Mouse (Mus musculus) olfactory bulb, adult 2 months (tissue): ENCODE results near the gene Abcb6. TPM values are rescaled to one million over a fixed set of nuclear protein-coding genes. Genes with fewer than 3 reads are reported as not detected.
A peak's percentile ranks its signal among the peaks of the same experiment; 100 is the strongest.

Source experiments
- H3K27ac ChIP-seq: fragments of 200-500 bp; 2 replicates; pipeline ENCODE4 v1.5.1; 2012; ENCODE audit warnings: low read depth, low read length; ENCODE audit not compliant: insufficient read depth
- H3K4me1 ChIP-seq: fragments of 200-500 bp; 2 replicates; pipeline ENCODE4 v1.6.1; 2012; ENCODE audit warnings: low read length; ENCODE audit not compliant: control insufficient read depth, insufficient read depth
- H3K4me3 ChIP-seq: fragments of 200-500 bp; 2 replicates; pipeline ENCODE4 v1.5.1; 2012; ENCODE audit warnings: mild to moderate bottlenecking, low read depth, low read length, moderate library complexity; ENCODE audit not compliant: insufficient read depth
- CTCF ChIP-seq: fragments of 200-500 bp; IDR thresholded peaks from 2 replicates; pipeline ENCODE4 v1.5.1; 2012; ENCODE audit warnings: low read depth, mild to moderate bottlenecking, low read length, moderate library complexity; ENCODE audit not compliant: insufficient read depth
- POLR2A ChIP-seq: fragments of 200-500 bp; IDR thresholded peaks from 2 replicates; pipeline ENCODE4 v1.6.1; 2012; ENCODE audit warnings: mild to moderate bottlenecking, low read depth, low read length, moderate library complexity; ENCODE audit not compliant: insufficient read depth
- WGBS: fragments of 180-500 bp; shearing (Covaris S2); methylation state at CpG from one replicate; pipeline ENCODE4 v1.1.7; 2018; 5-methylcytosine and 5-hydroxymethylcytosine counted together
- polyA plus RNA-seq: library from polyadenylated mRNA; stranded (reverse); fragments of >200 nt; gene quantifications from 2 replicates; pipeline ENCODE4 v1.2.4, GENCODE M21; 2012; ENCODE audit warnings: low replicate concordance; ENCODE audit not compliant: missing spikeins, insufficient read depth, insufficient read length

Gene Abcb6
- polyA plus RNA-seq, 1 experiment = not detected

GRCm38 (mm10) chr1:75218227-75219001 is 38.2 kb upstream of the Abcb6 start:
- H3K4me1 ChIP-seq = peaks cover 28% of the 10 kb centered on the region
- peak overlapping the region; percentile 31; the same call in 1 of the 2 replicates for H3K27ac ChIP-seq
- H3K4me3 ChIP-seq = peak overlapping the region; percentile 65
- TF ChIP-seq CTCF (no peak), POLR2A (0 out of 2 replicates have a peak, but pooled peaks have one; percentile 18)
- 2% methylated on average over 38 of the region's 38 CpGs for WGBS

GRCm38 (mm10) chr1:75217893-75218226 is 37.7 kb upstream of the Abcb6 start:
- Histone ChIP-seq H3K4me1 (peaks cover 31% of the 10 kb centered on the region), H3K27ac (0 out of 2 replicates have a peak overlapping the region, but pooled peaks have one; percentile 21), H3K4me3 (peak overlapping the region; percentile 65)
- TF ChIP-seq POLR2A = no peak
- TF ChIP-seq CTCF = no peak
- WGBS = 1% methylated on average over 6 of the region's 6 CpGs

GRCm38 (mm10) chr1:75216797-75217585 is 36.8 kb upstream of the Abcb6 start:
- peaks cover 36% of the 10 kb centered on the region for H3K4me1 ChIP-seq
- H3K4me3 ChIP-seq = no peak overlapping the region
- WGBS = 73% methylated on average over 13 of the region's 13 CpGs
- no peak for TF ChIP-seq POLR2A
- TF ChIP-seq CTCF = no peak
- 0 out of 2 replicates have a peak overlapping the region, but pooled peaks have one; percentile 21 for H3K27ac ChIP-seq

GRCm38 (mm10) chr1:75215785-75216184 is 35.6 kb upstream of the Abcb6 start:
- no peak overlapping the region for H3K27ac ChIP-seq
- peaks cover 43% of the 10 kb centered on the region for H3K4me1 ChIP-seq
- 84% methylated on average over 9 of the region's 9 CpGs for WGBS
- no peak for TF ChIP-seq CTCF
- no peak for TF ChIP-seq POLR2A
- H3K4me3 ChIP-seq = no peak overlapping the region

GRCm38 (mm10) chr1:75214886-75215285 is 34.7 kb upstream of the Abcb6 start:
- peaks cover 44% of the 10 kb centered on the region for H3K4me1 ChIP-seq
- H3K27ac ChIP-seq = no peak overlapping the region
- no peak overlapping the region for H3K4me3 ChIP-seq
- TF ChIP-seq POLR2A (no peak), CTCF (no peak)
- WGBS = 25% methylated on average over 5 of the region's 5 CpGs

GRCm38 (mm10) chr1:75214442-75214841 is 34.2 kb upstream of the Abcb6 start:
- TF ChIP-seq POLR2A (no peak), CTCF (no peak)
- 49% methylated on average over 2 of the region's 2 CpGs for WGBS
- no peak overlapping the region for H3K4me3 ChIP-seq
- peaks cover 39% of the 10 kb centered on the region for H3K4me1 ChIP-seq
- no peak overlapping the region for H3K27ac ChIP-seq

GRCm38 (mm10) chr1:75213096-75213495 is 32.9 kb upstream of the Abcb6 start:
- 88% methylated on average over 7 of the region's 7 CpGs for WGBS
- Histone ChIP-seq H3K4me1 (peaks cover 43% of the 10 kb centered on the region), H3K4me3 (no peak overlapping the region), H3K27ac (no peak overlapping the region)
- TF ChIP-seq CTCF (no peak), POLR2A (no peak)

- WGBS = 91% methylated on average over 4 of the region's 4 CpGs
Observed at GRCm38 (mm10) chr1:75212542-75212941, 32.4 kb upstream of the Abcb6 start.

GRCm38 (mm10) chr1:75211141-75211708 is 31.0 kb upstream of the Abcb6 start:
- Histone ChIP-seq H3K4me3 (peak overlapping the region; percentile 98), H3K4me1 (peaks cover 34% of the 10 kb centered on the region), H3K27ac (no peak overlapping the region)
- 12% methylated on average over 17 of the region's 17 CpGs for WGBS
- no peak for TF ChIP-seq CTCF

More at GRCm38 (mm10) chr1:75212542-75212941, 32.4 kb upstream of the Abcb6 start:
- Histone ChIP-seq H3K27ac (no peak overlapping the region), H3K4me3 (no peak overlapping the region), H3K4me1 (peaks cover 40% of the 10 kb centered on the region)
- TF ChIP-seq POLR2A (no peak), CTCF (no peak)
